Mouse (Mus musculus) small intestine, adult 2 months (tissue): ENCODE data around the gene Negr1.

Experiments
- CTCF ChIP-seq: fragments of 200-500 bp; IDR thresholded peaks from 2 replicates; pipeline ENCODE4 v1.5.1; 2012; ENCODE audit warnings: low read depth, mild to moderate bottlenecking, control low read depth, inconsistent platforms, low read length, moderate library complexity, mixed read lengths; ENCODE audit not compliant: insufficient replicate concordance, insufficient read length; ENCODE audit errors: extremely low read depth
- POLR2A ChIP-seq: fragments of 200-500 bp; IDR thresholded peaks from 2 replicates; pipeline ENCODE4 v1.6.1; 2012; ENCODE audit warnings: low read depth, mild to moderate bottlenecking, control low read depth, inconsistent platforms, low read length, moderate library complexity

- TF ChIP-seq CTCF (no peak), POLR2A (no peak)
Measured at GRCm38 (mm10) chr3:156823039-156823438, 261.4 kb downstream of the Negr1 start.
